Mouse (Mus musculus) lung, adult 18-20 months (tissue): ENCODE measurements at regions not wholly inside any gene's neighbourhood (a gene's known extent, or its start where the extent isn't known, plus 50 kb on each side); places are given as distances from the start of the nearest gene placed in this dataset.
"Not testable (repeated sequence)": the region's sequence is repeated elsewhere in the genome, so short reads cannot be mapped to it uniquely, and the experiment has no call there.

Experiments
- DNase-seq, 2 experiments: peaks; one replicate each; pipeline ENCODE4 v3.0.0; 2022; ENCODE audit warnings: mixed read lengths in 2 of 2

- no peak for DNase-seq
Observed at GRCm38 (mm10) chr6:107012938-107013511, 213.1 kb upstream of the Crbn start.

GRCm38 (mm10) chr6:107019126-107019525 lies 219.2 kb upstream of the Crbn start:
- no peak for DNase-seq

- DNase-seq = no peak
Observed at GRCm38 (mm10) chr6:107045177-107045576, 245.3 kb upstream of the Crbn start.

GRCm38 (mm10) chr6:107051604-107052003 lies 251.7 kb upstream of the Crbn start:
- no peak for DNase-seq

- no peak for DNase-seq
Observed at GRCm38 (mm10) chr6:107052180-107052579, 252.3 kb upstream of the Crbn start.

GRCm38 (mm10) chr6:107059001-107059765 lies 259.3 kb upstream of the Crbn start:
- DNase-seq = no peak

- no peak for DNase-seq
Observed at GRCm38 (mm10) chr6:107062886-107063565, 263.1 kb upstream of the Crbn start.

GRCm38 (mm10) chr6:107070441-107070840 lies 270.6 kb upstream of the Crbn start:
- DNase-seq = no peak

- DNase-seq = no peak
Observed at GRCm38 (mm10) chr6:107092600-107092999, 292.7 kb upstream of the Crbn start.

- no peak for DNase-seq
Observed at GRCm38 (mm10) chr6:107128716-107129115, 328.8 kb upstream of the Crbn start.

GRCm38 (mm10) chr6:107167736-107168491 lies 361.7 kb upstream of the Lrrn1 start:
- DNase-seq = no peak

- no peak for DNase-seq
Observed at GRCm38 (mm10) chr6:107218309-107218708, 311.3 kb upstream of the Lrrn1 start.

- no peak for DNase-seq
Observed at GRCm38 (mm10) chr6:107218721-107219120, 310.8 kb upstream of the Lrrn1 start.

GRCm38 (mm10) chr6:107222602-107223001 lies 307.0 kb upstream of the Lrrn1 start:
- no peak for DNase-seq

GRCm38 (mm10) chr6:107229843-107230242 lies 299.7 kb upstream of the Lrrn1 start:
- not testable (repeated sequence) for DNase-seq

GRCm38 (mm10) chr6:107237692-107238091 lies 291.9 kb upstream of the Lrrn1 start:
- DNase-seq = no peak

- DNase-seq = no peak
Observed at GRCm38 (mm10) chr6:107243981-107244380, 285.6 kb upstream of the Lrrn1 start.

- no peak for DNase-seq
Observed at GRCm38 (mm10) chr6:107280348-107280747, 249.2 kb upstream of the Lrrn1 start.

- DNase-seq = no peak
Observed at GRCm38 (mm10) chr6:107290850-107291249, 238.7 kb upstream of the Lrrn1 start.

GRCm38 (mm10) chr6:107303676-107304369 lies 225.7 kb upstream of the Lrrn1 start:
- DNase-seq = no peak

- no peak for DNase-seq
Observed at GRCm38 (mm10) chr6:107319565-107319964, 210.0 kb upstream of the Lrrn1 start.

- DNase-seq = no peak
Observed at GRCm38 (mm10) chr6:107350503-107350902, 179.1 kb upstream of the Lrrn1 start.

GRCm38 (mm10) chr6:107375274-107375673 lies 154.3 kb upstream of the Lrrn1 start:
- no peak for DNase-seq
